9 mouse cellular contexts compared by ENCODE assay signal in genomic region chr7:90280274-90280875, GRCm38 (mm10). TPM values are rescaled to one million over a fixed set of nuclear protein-coding genes. Genes with fewer than 3 reads are reported as not detected.
DNase-seq lines count a peak whose midpoint lies in the region; ATAC-seq and TF ChIP-seq lines count a peak whose summit lies in the region.
"Had no signal": no experiment of that assay in that cellular context is flagged by ENCODE, and none has a peak within 500 bp of the region (broad histone marks: within the 10 kb centered on the region; RNA-seq: fewer than 3 reads in every experiment).

No protein-coding gene starts in this region.

- no peak overlapping the region for H3K4me3 ChIP-seq in midbrain, embryonic 12.5 days
- H3K4me3 ChIP-seq in midbrain, embryonic 13.5 days (replicated peaks): no peak overlapping the region
- no peak overlapping the region for H3K4me3 ChIP-seq in lung, adult 2 months (replicated peaks; ENCODE audit: extremely low read depth, low read depth, low read length)
- H3K4me3 ChIP-seq: neural tube, embryonic 12.5 days had no signal

- intact Hi-C loops in heart, postnatal 36 days (cut with DNase I): loop anchor here (1.0 kb wide), 1 partner anchor 130 kb away; no protein-coding TSS in a partner anchor

- no peaks in the 10 kb centered on the region for H3K9me3 ChIP-seq in midbrain, embryonic 12.5 days
- no peaks in the 10 kb centered on the region for H3K9me3 ChIP-seq in midbrain, embryonic 13.5 days
- H3K9me3 ChIP-seq: neural tube, embryonic 12.5 days had no signal

- no peak overlapping the region for H3K27ac ChIP-seq in midbrain, embryonic 12.5 days (replicated peaks)
- no peak overlapping the region for H3K27ac ChIP-seq in midbrain, embryonic 13.5 days
- H3K27ac ChIP-seq: neural tube, embryonic 12.5 days had no signal

- no peaks in the 10 kb centered on the region for H3K27me3 ChIP-seq in midbrain, embryonic 12.5 days
- no peaks in the 10 kb centered on the region for H3K27me3 ChIP-seq in midbrain, embryonic 13.5 days
- H3K27me3 ChIP-seq: neural tube, embryonic 12.5 days had no signal

- TF ChIP-seq POLR2A in brain, embryonic 14.5 days (IDR thresholded peaks at IDR 0.05; ENCODE audit: borderline replicate concordance, extremely low read depth, insufficient read depth, insufficient read length, poor library complexity, severe bottlenecking): no peak
- no peak for TF ChIP-seq POLR2A in lung, adult 2 months (IDR thresholded peaks at IDR 0.05; ENCODE audit: borderline replicate concordance, extremely low read depth, low read depth, low read length)

- 73% methylated on average over 11 of the region's 11 CpGs for WGBS in midbrain, embryonic 12.5 days
- WGBS in midbrain, embryonic 13.5 days: 66% methylated on average over 11 of the region's 11 CpGs
- WGBS in lung, adult 2 months: 65% methylated on average over 11 of the region's 11 CpGs

- peak; percentile 24; the same call in 1 of the 2 replicates for TF ChIP-seq CTCF in brain, embryonic 14.5 days (IDR thresholded peaks at IDR 0.05; ENCODE audit: borderline replicate concordance, extremely low read depth, insufficient read depth, insufficient read length)
- peak; percentile 57 for TF ChIP-seq CTCF in lung, adult 2 months (IDR thresholded peaks at IDR 0.05; ENCODE audit: insufficient read depth, low read length)

- peak; percentile 36 to 77 for DNase-seq in adrenal gland, adult (ENCODE audit: inconsistent age in 2 of 2, low spot score in 1 of 2)
- no peak for DNase-seq in adrenal gland, postnatal 4 days (ENCODE audit: low spot score in 2 of 2)
- DNase-seq in brain, embryonic 14.5 days (ENCODE audit: low read depth): no peak
- DNase-seq in heart, postnatal 36 days: peak; percentile 26 to 27
- DNase-seq in lung, adult 2 months: peak; percentile 29
- peak; percentile 74 for DNase-seq in thymus, postnatal 14 days

- 0 out of 2 replicates have a peak, but pooled peaks have one; percentile 4 for ATAC-seq in midbrain, embryonic 12.5 days (ENCODE audit: low FRiP score, low read depth)
- no peak for ATAC-seq in midbrain, embryonic 13.5 days

- no peak overlapping the region for H3K4me2 ChIP-seq in midbrain, embryonic 12.5 days (replicated peaks)
- H3K4me2 ChIP-seq in midbrain, embryonic 13.5 days (replicated peaks): no peak overlapping the region
- H3K4me2 ChIP-seq: neural tube, embryonic 12.5 days had no signal

- no peaks in the 10 kb centered on the region for H3K4me1 ChIP-seq in midbrain, embryonic 12.5 days
- no peaks in the 10 kb centered on the region for H3K4me1 ChIP-seq in midbrain, embryonic 13.5 days (replicated peaks)
- H3K4me1 ChIP-seq in lung, adult 2 months (ENCODE audit: control insufficient read depth, insufficient read depth, low read length): no peaks in the 10 kb centered on the region; the same call in 1 of the 2 replicates
- H3K4me1 ChIP-seq: neural tube, embryonic 12.5 days had no signal

- H3K9ac ChIP-seq in midbrain, embryonic 12.5 days (replicated peaks): no peak overlapping the region
- H3K9ac ChIP-seq in midbrain, embryonic 13.5 days (replicated peaks): no peak overlapping the region
- H3K9ac ChIP-seq: neural tube, embryonic 12.5 days had no signal

- no peaks in the 10 kb centered on the region for H3K36me3 ChIP-seq in midbrain, embryonic 12.5 days
- H3K36me3 ChIP-seq in midbrain, embryonic 13.5 days: no peaks in the 10 kb centered on the region
- H3K36me3 ChIP-seq: neural tube, embryonic 12.5 days had no signal

RNA-seq across cellular contexts. Expression of gene Ccdc83, which starts 14.8 kb away (rescaled TPM):
- total RNA-seq in adrenal gland, postnatal 4 days (2021): not detected
- polyA plus RNA-seq in midbrain, embryonic 12.5 days (2016; fragmentation: Nextera tagmentation; extraction: Ambion mirVana): not detected in 2 replicates
- not detected in 2 replicates for polyA plus RNA-seq in midbrain, embryonic 13.5 days (2015; fragmentation: Nextera tagmentation; extraction: Ambion mirVana)
- not detected in 2 replicates for polyA plus RNA-seq in brain, embryonic 14.5 days (2012; rRNA removed)
- under 1 TPM; 0.24 to 0.28 TPM for total RNA-seq in heart, postnatal 36 days (2021)
- polyA plus RNA-seq in lung, adult 2 months (2012; rRNA removed): 0.13 TPM in 1 of 2 replicates, not detected in the other
- polyA plus RNA-seq: neural tube, embryonic 12.5 days had no signal

RNA-seq across cellular contexts. Expression of gene Sytl2, which starts 21.7 kb away (rescaled TPM):
- 10 to 100 TPM in 1 of 2 experiments, 1 to 10 TPM in 1; 9.1 to 17.2 TPM for total RNA-seq in adrenal gland, postnatal 4 days (2021)
- polyA plus RNA-seq in midbrain, embryonic 12.5 days (2016; fragmentation: Nextera tagmentation; extraction: Ambion mirVana): 2.2 and 3.2 TPM in 2 replicates
- 2.3 and 2.4 TPM in 2 replicates for polyA plus RNA-seq in midbrain, embryonic 13.5 days (2015; fragmentation: Nextera tagmentation; extraction: Ambion mirVana)
- 4.0 and 5.9 TPM in 2 replicates for polyA plus RNA-seq in brain, embryonic 14.5 days (2012; rRNA removed)
- 1 to 10 TPM; 2.6 to 2.7 TPM for total RNA-seq in heart, postnatal 36 days (2021)
- 7.6 and 14.0 TPM in 2 replicates for polyA plus RNA-seq in lung, adult 2 months (2012; rRNA removed)

Comparison
In these comparisons a context has a peak if more than half of its experiments do, and no peak if none do; other contexts are left out.
1. DNase-seq: peak in adrenal gland, adult (2 of 2), heart, postnatal 36 days (2 of 2), lung, adult 2 months (single experiment) and thymus, postnatal 14 days (single experiment); none in adrenal gland, postnatal 4 days (0 of 2) and brain, embryonic 14.5 days (single experiment).